Mouse (Mus musculus): ENCODE data around the gene Acvrl1.

DNA sequence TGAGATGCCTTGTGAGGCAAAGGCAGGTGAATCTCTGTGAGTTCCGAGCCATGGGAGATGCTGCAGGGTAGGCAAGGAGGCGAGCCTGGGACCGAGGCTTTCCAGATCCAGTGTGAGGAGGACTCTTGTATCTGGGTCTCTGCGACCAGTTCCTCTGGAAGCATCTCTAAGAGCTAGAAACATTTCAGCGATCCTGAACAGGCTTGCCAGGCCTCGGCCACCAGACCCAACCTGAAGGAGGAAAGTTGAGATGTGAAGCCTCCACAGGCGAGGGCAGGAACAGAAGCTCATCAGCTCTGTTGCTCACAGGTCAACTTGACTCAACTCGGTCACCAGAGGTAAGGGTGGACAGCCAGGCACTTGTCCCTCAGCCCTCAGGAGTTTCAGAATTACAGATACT is 36.8 kb upstream of the Acvrl1 start:
- TF ChIP-seq GATA1 (IDR thresholded peaks at IDR 0.05; ENCODE audit: borderline replicate concordance, low read length) (no peak), FLI1 (IDR thresholded peaks at IDR 0.05; ENCODE audit: low read length) (no peak)

All from megakaryocyte, embryonic 14.5 days (primary cell).